Mouse (Mus musculus) mouse trophoblast stem cell (cell line): ENCODE data around the gene Sec16a.

ENCODE experiments used
- in situ Hi-C, 2 experiments: fragments of 300-500 bp; cut with MseI, MboI; formaldehyde crosslinking; loops; 2 replicates in 1 of 2; 3 replicates in 1 of 2; pipeline ENCODE4 v1.15.1; 2025

The Sec16a gene

GRCm38 (mm10) chr2:26444946-26445665 is at the start of gene Sec16a:
Gene Sec16a (minus strand): TSS chr2:26445216.
- in situ Hi-C loops, result loop anchor here (5.0 kb wide), 1 partner anchor 117 kb away; no protein-coding TSS in a partner anchor

GRCm38 (mm10) chr2:26494396-26494795 is 49.4 kb upstream of the Sec16a start:
- in situ Hi-C loops, result no loop called here

GRCm38 (mm10) chr2:26493021-26493781 is 48.2 kb upstream of the Sec16a start:
- in situ Hi-C loops, result no loop called here

- in situ Hi-C loops, result no loop called here
Observed at GRCm38 (mm10) chr2:26490760-26491301, 45.8 kb upstream of the Sec16a start.

- in situ Hi-C loops, result no loop called here
Observed at GRCm38 (mm10) chr2:26488535-26489135, 43.6 kb upstream of the Sec16a start.

GRCm38 (mm10) chr2:26487322-26488021 is 42.5 kb upstream of the Sec16a start:
- in situ Hi-C loops, result no loop called here

GRCm38 (mm10) chr2:26486835-26487321 is 41.9 kb upstream of the Sec16a start:
- in situ Hi-C loops, result no loop called here

GRCm38 (mm10) chr2:26486264-26486810 is 41.3 kb upstream of the Sec16a start:
- in situ Hi-C loops, result no loop called here

- in situ Hi-C loops, result no loop called here
Observed at GRCm38 (mm10) chr2:26485710-26486109, 40.7 kb upstream of the Sec16a start.

GRCm38 (mm10) chr2:26485278-26485677 is 40.3 kb upstream of the Sec16a start:
- in situ Hi-C loops, result no loop called here

GRCm38 (mm10) chr2:26484169-26484568 is 39.2 kb upstream of the Sec16a start:
- in situ Hi-C loops, result no loop called here

GRCm38 (mm10) chr2:26483230-26483869 is 38.3 kb upstream of the Sec16a start:
- in situ Hi-C loops, result no loop called here

- in situ Hi-C loops, result no loop called here
Observed at GRCm38 (mm10) chr2:26482824-26483223, 37.8 kb upstream of the Sec16a start.

- in situ Hi-C loops, result no loop called here
Observed at GRCm38 (mm10) chr2:26481724-26482495, 36.9 kb upstream of the Sec16a start.

- in situ Hi-C loops, result no loop called here
Observed at GRCm38 (mm10) chr2:26480911-26481310, 35.9 kb upstream of the Sec16a start.

GRCm38 (mm10) chr2:26478685-26479205 is 33.7 kb upstream of the Sec16a start:
- in situ Hi-C loops, result no loop called here

- in situ Hi-C loops, result no loop called here
Observed at GRCm38 (mm10) chr2:26477911-26478310, 32.9 kb upstream of the Sec16a start.

- in situ Hi-C loops, result no loop called here
Observed at GRCm38 (mm10) chr2:26475505-26476430, 30.8 kb upstream of the Sec16a start.
